Mouse (Mus musculus) forebrain, embryonic 15.5 days (tissue): ENCODE data around the gene Zfp282. TPM values are rescaled to one million over a fixed set of nuclear protein-coding genes. Genes with fewer than 3 reads are reported as not detected.

Source experiments
- ATAC-seq: fragments of 200-750 bp; cut with Nextera tagmentation; replicated peaks from 2 replicates; pipeline ENCODE4 v1.8.0; 2017; ENCODE audit warnings: mild to moderate bottlenecking, moderate TSS enrichment, moderate library complexity
- H3K27ac ChIP-seq: fragments of 300-500 bp; sonication (generic); replicated peaks from 2 replicates; pipeline ENCODE4 v1.5.1; 2015; ENCODE audit warnings: mild to moderate bottlenecking, inconsistent platforms
- H3K27me3 ChIP-seq: fragments of 300-500 bp; sonication (generic); 2 replicates; pipeline ENCODE4 v1.6.1; 2015; ENCODE audit warnings: inconsistent platforms
- H3K36me3 ChIP-seq: fragments of 300-500 bp; sonication (generic); 2 replicates; pipeline ENCODE4 v1.6.1; 2015; ENCODE audit warnings: mild to moderate bottlenecking, inconsistent platforms
- H3K4me1 ChIP-seq: fragments of 300-500 bp; sonication (generic); 2 replicates; pipeline ENCODE4 v1.6.1; 2015; ENCODE audit warnings: inconsistent platforms
- H3K4me2 ChIP-seq: fragments of 300-500 bp; sonication (generic); replicated peaks from 2 replicates; pipeline ENCODE4 v1.6.1; 2015; ENCODE audit warnings: mild to moderate bottlenecking, inconsistent platforms
- H3K4me3 ChIP-seq: fragments of 300-500 bp; sonication (generic); 2 replicates; pipeline ENCODE4 v1.5.1; 2015; ENCODE audit warnings: mild to moderate bottlenecking, inconsistent platforms
- H3K9ac ChIP-seq: fragments of 300-500 bp; sonication (generic); replicated peaks from 2 replicates; pipeline ENCODE4 v1.6.1; 2015; ENCODE audit warnings: mild to moderate bottlenecking, inconsistent platforms
- H3K9me3 ChIP-seq: fragments of 300-500 bp; sonication (generic); 2 replicates; pipeline ENCODE4 v1.6.1; 2016; ENCODE audit warnings: inconsistent platforms
- WGBS: fragments of 180-500 bp; shearing (Covaris S2); methylation state at CpG from one replicate; pipeline ENCODE4 v1.1.7; 2015; ENCODE audit warnings: mixed read lengths; 5-methylcytosine and 5-hydroxymethylcytosine counted together
- polyA plus RNA-seq: library from polyadenylated mRNA; unstranded; fragments of >200 nt; fragmentation: Nextera tagmentation; extraction: Ambion mirVana; gene quantifications from 2 replicates; pipeline ENCODE4 v1.2.1, GENCODE M21; 2015

Zfp282 gene
- polyA plus RNA-seq, 1 experiment from 2014 or later: 27.7 TPM

- H3K4me1 ChIP-seq: no peaks in the 10 kb centered on the region
- ATAC-seq: no peak
- H3K9me3 ChIP-seq: no peaks in the 10 kb centered on the region
- H3K4me3 ChIP-seq: no peak overlapping the region
- H3K4me2 ChIP-seq: no peak overlapping the region
- peaks cover 76% of the 10 kb centered on the region for H3K36me3 ChIP-seq
- 52% methylated on average over 44 of the region's 44 CpGs for WGBS
- H3K9ac ChIP-seq: no peak overlapping the region
- no peak overlapping the region for H3K27ac ChIP-seq
- no peaks in the 10 kb centered on the region for H3K27me3 ChIP-seq
These were observed 28.1 kb downstream of the Zfp282 start for GRCm38 (mm10) chr6:47904917-47905695.

- Histone ChIP-seq H3K9me3 (no peaks in the 10 kb centered on the region), H3K9ac (no peak overlapping the region), H3K27me3 (no peaks in the 10 kb centered on the region), H3K4me3 (no peak overlapping the region), H3K27ac (no peak overlapping the region), H3K36me3 (peaks cover 64% of the 10 kb centered on the region), H3K4me2 (no peak overlapping the region), H3K4me1 (no peaks in the 10 kb centered on the region)
- 91% methylated on average over 5 of the region's 5 CpGs for WGBS
- ATAC-seq: no peak
These were observed 29.3 kb downstream of the Zfp282 start for GRCm38 (mm10) chr6:47906326-47906725.

- H3K27ac ChIP-seq: no peak overlapping the region
- H3K36me3 ChIP-seq: peaks cover 41% of the 10 kb centered on the region
- H3K4me1 ChIP-seq: no peaks in the 10 kb centered on the region
- no peaks in the 10 kb centered on the region for H3K27me3 ChIP-seq
- WGBS: 85% methylated on average over 1 of the region's 1 CpGs
- no peak for ATAC-seq
- no peaks in the 10 kb centered on the region for H3K9me3 ChIP-seq
- H3K9ac ChIP-seq: no peak overlapping the region
- H3K4me2 ChIP-seq: no peak overlapping the region
- H3K4me3 ChIP-seq: no peak overlapping the region
These were observed 32.0 kb downstream of the Zfp282 start for GRCm38 (mm10) chr6:47909007-47909406.

- no peak overlapping the region for H3K27ac ChIP-seq
- whole genome bisulfite sequencing: 63% methylated on average over 1 of the region's 1 CpGs
These were observed 34.6 kb downstream of the Zfp282 start for GRCm38 (mm10) chr6:47911650-47912049.

GRCm38 (mm10) chr6:47912991-47913390 is 36.0 kb downstream of the Zfp282 start:
- Histone ChIP-seq H3K36me3 (peaks cover 2% of the 10 kb centered on the region; the same call in 1 of the 2 replicates), H3K9ac (no peak overlapping the region), H3K9me3 (no peaks in the 10 kb centered on the region), H3K27me3 (no peaks in the 10 kb centered on the region), H3K4me1 (no peaks in the 10 kb centered on the region), H3K27ac (no peak overlapping the region), H3K4me2 (no peak overlapping the region), H3K4me3 (no peak overlapping the region)
- no peak for ATAC-seq
- WGBS: 67% methylated on average over 3 of the region's 3 CpGs

More at GRCm38 (mm10) chr6:47911650-47912049, 34.6 kb downstream of the Zfp282 start:
- no peak for ATAC-seq
- H3K9ac ChIP-seq: no peak overlapping the region
- peaks cover 16% of the 10 kb centered on the region for H3K36me3 ChIP-seq
- no peak overlapping the region for H3K4me3 ChIP-seq
- no peaks in the 10 kb centered on the region for H3K27me3 ChIP-seq
- no peak overlapping the region for H3K4me2 ChIP-seq
- no peaks in the 10 kb centered on the region for H3K4me1 ChIP-seq
- H3K9me3 ChIP-seq: no peaks in the 10 kb centered on the region

- Histone ChIP-seq H3K9me3 (no peaks in the 10 kb centered on the region), H3K36me3 (no peaks in the 10 kb centered on the region), H3K27me3 (no peaks in the 10 kb centered on the region), H3K4me1 (peaks cover 11% of the 10 kb centered on the region), H3K27ac (no peak overlapping the region), H3K4me2 (no peak overlapping the region), H3K9ac (no peak overlapping the region), H3K4me3 (no peak overlapping the region)
- 84% methylated on average over 5 of the region's 5 CpGs for WGBS
- ATAC-seq: no peak
These were observed 40.0 kb downstream of the Zfp282 start for GRCm38 (mm10) chr6:47917051-47917450.

- Histone ChIP-seq H3K36me3 (no peaks in the 10 kb centered on the region), H3K4me3 (no peak overlapping the region), H3K4me1 (peaks cover 19% of the 10 kb centered on the region), H3K27ac (no peak overlapping the region), H3K4me2 (no peak overlapping the region), H3K9me3 (no peaks in the 10 kb centered on the region), H3K9ac (no peak overlapping the region), H3K27me3 (no peaks in the 10 kb centered on the region)
- WGBS: 75% methylated on average over 3 of the region's 3 CpGs
- no peak for ATAC-seq
These were observed 41.8 kb downstream of the Zfp282 start for GRCm38 (mm10) chr6:47918768-47919274.

GRCm38 (mm10) chr6:47919646-47920446 is 42.8 kb downstream of the Zfp282 start:
- no peaks in the 10 kb centered on the region for H3K36me3 ChIP-seq
- peak overlapping the region; percentile 90 for H3K9ac ChIP-seq
- H3K27me3 ChIP-seq: no peaks in the 10 kb centered on the region
- ATAC-seq: peak; percentile 7
- no peaks in the 10 kb centered on the region for H3K9me3 ChIP-seq
- WGBS: 24% methylated on average over 11 of the region's 11 CpGs
- peak overlapping the region; percentile 94 for H3K4me3 ChIP-seq
- peaks cover 19% of the 10 kb centered on the region for H3K4me1 ChIP-seq
- H3K4me2 ChIP-seq: peak overlapping the region; percentile 62
- peak overlapping the region; percentile 98 for H3K27ac ChIP-seq

- peak within 1 kb of the TSS; percentile 94 for H3K4me3 ChIP-seq
- H3K36me3 ChIP-seq: no peaks in the 10 kb centered on the region
- H3K4me1 ChIP-seq: peaks cover 19% of the 10 kb centered on the region
- H3K9ac ChIP-seq: peak within 1 kb of the TSS; percentile 90
- H3K27ac ChIP-seq: peak within 1 kb of the TSS; percentile 98
- ATAC-seq: peak; percentile 97
- no peaks in the 10 kb centered on the region for H3K27me3 ChIP-seq
- WGBS: under 1% methylated on average over 67 of the region's 67 CpGs
- no peaks in the 10 kb centered on the region for H3K9me3 ChIP-seq
- H3K4me2 ChIP-seq: peak within 1 kb of the TSS; percentile 62
These were observed 43.7 kb downstream of the Zfp282 start, which contains the start of gene Zfp212 for GRCm38 (mm10) chr6:47920447-47921340. TSS of gene Zfp212 (plus strand) at chr6:47920476.

GRCm38 (mm10) chr6:47942461-47942860 is 65.5 kb downstream of the Zfp282 start:
- Histone ChIP-seq H3K27me3 (no peaks in the 10 kb centered on the region), H3K4me1 (peaks cover 11% of the 10 kb centered on the region), H3K4me2 (peak overlapping the region; percentile 85), H3K4me3 (peak overlapping the region; percentile 45), H3K9me3 (no peaks in the 10 kb centered on the region), H3K9ac (peak overlapping the region; percentile 48; the same call in 1 of the 2 replicates), H3K27ac (no peak overlapping the region), H3K36me3 (no peaks in the 10 kb centered on the region)
- WGBS: 55% methylated on average over 12 of the region's 12 CpGs
- ATAC-seq: no peak

- Histone ChIP-seq H3K4me3 (peak overlapping the region; percentile 45), H3K36me3 (no peaks in the 10 kb centered on the region), H3K27me3 (no peaks in the 10 kb centered on the region), H3K9ac (peak overlapping the region; percentile 48), H3K27ac (no peak overlapping the region), H3K4me1 (peaks cover 11% of the 10 kb centered on the region), H3K9me3 (no peaks in the 10 kb centered on the region), H3K4me2 (peak overlapping the region; percentile 85)
- peak; percentile 84 for ATAC-seq
- 11% methylated on average over 56 of the region's 64 CpGs for WGBS
These were observed 66.2 kb downstream of the Zfp282 start for GRCm38 (mm10) chr6:47943021-47943691.
